Mouse (Mus musculus): Measurements from ENCODE around the gene Clmn. TPM values are rescaled to one million over a fixed set of nuclear protein-coding genes. Genes with fewer than 3 reads are reported as not detected.

Clmn gene
- total RNA-seq, 2 experiments from 2014 or later = 67.8 to 72.5 TPM

DNA sequence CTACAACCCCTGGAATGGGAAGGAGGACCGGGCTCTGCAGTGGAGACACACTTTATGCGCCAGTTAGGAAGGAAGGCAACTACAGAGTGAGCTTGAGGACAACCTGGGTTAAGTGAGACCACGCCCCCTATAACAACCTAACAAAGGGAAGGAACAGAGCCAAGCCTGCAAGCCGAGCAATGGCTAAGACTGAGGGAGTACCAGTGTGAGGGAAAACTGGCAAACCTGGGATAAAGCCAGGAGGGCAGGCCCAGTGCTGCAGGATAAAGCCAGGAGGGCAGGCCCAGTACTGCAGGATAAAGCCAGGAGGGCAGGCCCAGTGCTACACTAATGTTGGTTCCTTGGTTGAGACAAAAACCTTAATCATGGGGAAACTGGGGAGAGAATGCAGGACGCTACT is 145.9 kb downstream of the Clmn start:
- DNase-seq (ENCODE audit: low spot score in 2 of 2) = no peak

- no peak for DNase-seq (ENCODE audit: low spot score in 2 of 2)
Observed at GRCm38 (mm10) chr12:104716409-104716808, 148.5 kb downstream of the Clmn start.

- DNase-seq (ENCODE audit: low spot score in 2 of 2) = no peak
Observed at GRCm38 (mm10) chr12:104715453-104715852, 149.4 kb downstream of the Clmn start.

Other genes with a start within 250 kb of the Clmn start
- 10 to 100 TPM; 54.1 to 61.0 TPM for gene Dicer1, start 113.1 kb downstream of the Clmn start, total RNA-seq (2021)
- 1 to 10 TPM; 1.2 to 2.1 TPM for gene Syne3, start 144.7 kb upstream of the Clmn start, total RNA-seq (2021)
- gene Glrx5, start 167.6 kb upstream of the Clmn start, total RNA-seq (2021) = 10 to 100 TPM; 57.1 to 65.6 TPM

Measured in layer of hippocampus, postnatal 14 days (tissue).